Mouse (Mus musculus) neural tube, embryonic 15.5 days (tissue): Measurements from ENCODE around the gene Creb5. TPM values are rescaled to one million over a fixed set of nuclear protein-coding genes. Genes with fewer than 3 reads are reported as not detected.

Experiments
- ATAC-seq: fragments of 200-750 bp; cut with Nextera tagmentation; 2 replicates; pipeline ENCODE4 v1.8.0; 2017; ENCODE audit warnings: mild to moderate bottlenecking, moderate TSS enrichment, moderate library complexity; ENCODE audit not compliant: low FRiP score
- H3K27ac ChIP-seq: fragments of 300-500 bp; sonication (generic); replicated peaks from 2 replicates; pipeline ENCODE4 v1.5.1; 2015; ENCODE audit warnings: mild to moderate bottlenecking, inconsistent platforms
- H3K27me3 ChIP-seq: fragments of 300-500 bp; sonication (generic); replicated peaks from 2 replicates; pipeline ENCODE4 v1.6.1; 2015; ENCODE audit warnings: inconsistent platforms
- H3K36me3 ChIP-seq: fragments of 300-500 bp; sonication (generic); 2 replicates; pipeline ENCODE4 v1.6.1; 2015; ENCODE audit warnings: inconsistent platforms
- H3K4me1 ChIP-seq: fragments of 300-500 bp; sonication (generic); 2 replicates; pipeline ENCODE4 v1.6.1; 2015; ENCODE audit warnings: inconsistent platforms
- H3K4me2 ChIP-seq: fragments of 300-500 bp; sonication (generic); 2 replicates; pipeline ENCODE4 v1.6.1; 2015; ENCODE audit warnings: inconsistent platforms, mild to moderate bottlenecking, moderate library complexity
- H3K4me3 ChIP-seq: fragments of 300-500 bp; sonication (generic); replicated peaks from 2 replicates; pipeline ENCODE4 v1.5.1; 2015; ENCODE audit warnings: mild to moderate bottlenecking, inconsistent platforms
- H3K9ac ChIP-seq: fragments of 300-500 bp; sonication (generic); replicated peaks from 2 replicates; pipeline ENCODE4 v1.6.1; 2015; ENCODE audit warnings: mild to moderate bottlenecking, inconsistent platforms
- H3K9me3 ChIP-seq: fragments of 300-500 bp; sonication (generic); replicated peaks from 2 replicates; pipeline ENCODE4 v1.6.1; 2016; ENCODE audit warnings: inconsistent platforms
- WGBS: fragments of 180-500 bp; shearing (Covaris S2); methylation state at CpG from one replicate; pipeline ENCODE4 v1.1.7; 2015; ENCODE audit warnings: mixed read lengths; 5-methylcytosine and 5-hydroxymethylcytosine counted together
- polyA plus RNA-seq: library from polyadenylated mRNA; unstranded; fragments of >200 nt; fragmentation: Nextera tagmentation; extraction: Ambion mirVana; gene quantifications from 2 replicates; pipeline ENCODE4 v1.2.1, GENCODE M21; 2015

Gene Creb5
- polyA plus RNA-seq, 1 experiment from 2014 or later, result 5.7 TPM

- no peaks in the 10 kb centered on the region for H3K4me1 ChIP-seq
- H3K36me3 ChIP-seq, result no peaks in the 10 kb centered on the region
- no peak overlapping the region for H3K9ac ChIP-seq
- no peaks in the 10 kb centered on the region for H3K27me3 ChIP-seq
- H3K4me2 ChIP-seq, result no peak overlapping the region
- WGBS, result 95% methylated on average over 4 of the region's 4 CpGs
- no peak for ATAC-seq
- no peak overlapping the region for H3K27ac ChIP-seq
- no peaks in the 10 kb centered on the region for H3K9me3 ChIP-seq
- no peak overlapping the region for H3K4me3 ChIP-seq
Observed at GRCm38 (mm10) chr6:53531461-53531860, 244.4 kb downstream of the Creb5 start.

GRCm38 (mm10) chr6:53537530-53537929 lies 250.5 kb downstream of the Creb5 start:
- H3K4me2 ChIP-seq, result no peak overlapping the region
- no peaks in the 10 kb centered on the region for H3K9me3 ChIP-seq
- H3K36me3 ChIP-seq, result no peaks in the 10 kb centered on the region
- no peak overlapping the region for H3K9ac ChIP-seq
- no peaks in the 10 kb centered on the region for H3K27me3 ChIP-seq
- no peak overlapping the region for H3K27ac ChIP-seq
- 75% methylated on average over 4 of the region's 4 CpGs for WGBS
- no peak overlapping the region for H3K4me3 ChIP-seq
- no peaks in the 10 kb centered on the region for H3K4me1 ChIP-seq
- no peak for ATAC-seq

- H3K9me3 ChIP-seq, result no peaks in the 10 kb centered on the region
- H3K4me3 ChIP-seq, result no peak overlapping the region
- no peaks in the 10 kb centered on the region for H3K36me3 ChIP-seq
- peaks cover 11% of the 10 kb centered on the region for H3K4me1 ChIP-seq
- 84% methylated on average over 5 of the region's 5 CpGs for WGBS
- ATAC-seq, result no peak
- H3K4me2 ChIP-seq, result no peak overlapping the region
- no peak overlapping the region for H3K27ac ChIP-seq
- no peak overlapping the region for H3K9ac ChIP-seq
- H3K27me3 ChIP-seq, result no peaks in the 10 kb centered on the region
Observed at GRCm38 (mm10) chr6:53541798-53542197, 254.7 kb downstream of the Creb5 start.

GRCm38 (mm10) chr6:53545483-53545900 lies 258.4 kb downstream of the Creb5 start:
- no peak overlapping the region for H3K4me2 ChIP-seq
- ATAC-seq, result no peak
- H3K4me1 ChIP-seq, result peaks cover 21% of the 10 kb centered on the region
- H3K9ac ChIP-seq, result no peak overlapping the region
- H3K27ac ChIP-seq, result no peak overlapping the region
- no peaks in the 10 kb centered on the region for H3K27me3 ChIP-seq
- no peak overlapping the region for H3K4me3 ChIP-seq
- H3K9me3 ChIP-seq, result no peaks in the 10 kb centered on the region
- no peaks in the 10 kb centered on the region for H3K36me3 ChIP-seq
- WGBS, result 6% methylated on average over 2 of the region's 2 CpGs

- no peak for ATAC-seq
Observed at GRCm38 (mm10) chr6:53545989-53546388, 258.9 kb downstream of the Creb5 start.

GRCm38 (mm10) chr6:53548236-53548635 lies 261.2 kb downstream of the Creb5 start:
- no peaks in the 10 kb centered on the region for H3K36me3 ChIP-seq
- H3K4me2 ChIP-seq, result no peak overlapping the region
- WGBS, result 77% methylated on average over 6 of the region's 6 CpGs
- peaks cover 21% of the 10 kb centered on the region for H3K4me1 ChIP-seq
- no peak overlapping the region for H3K27ac ChIP-seq
- H3K4me3 ChIP-seq, result no peak overlapping the region
- H3K27me3 ChIP-seq, result peaks cover 6% of the 10 kb centered on the region; the same call in 1 of the 2 replicates
- ATAC-seq, result no peak
- H3K9me3 ChIP-seq, result no peaks in the 10 kb centered on the region
- H3K9ac ChIP-seq, result no peak overlapping the region

More at GRCm38 (mm10) chr6:53545989-53546388, 258.9 kb downstream of the Creb5 start:
- Histone ChIP-seq H3K9ac (no peak overlapping the region), H3K4me3 (no peak overlapping the region), H3K4me2 (no peak overlapping the region), H3K27ac (no peak overlapping the region), H3K9me3 (no peaks in the 10 kb centered on the region), H3K36me3 (no peaks in the 10 kb centered on the region), H3K4me1 (peaks cover 21% of the 10 kb centered on the region), H3K27me3 (no peaks in the 10 kb centered on the region)
- 16% methylated on average over 5 of the region's 5 CpGs for WGBS

GRCm38 (mm10) chr6:53549409-53549808 lies 262.3 kb downstream of the Creb5 start:
- Histone ChIP-seq H3K27ac (no peak overlapping the region), H3K36me3 (no peaks in the 10 kb centered on the region), H3K27me3 (peaks cover 6% of the 10 kb centered on the region; the same call in 1 of the 2 replicates), H3K9ac (no peak overlapping the region), H3K9me3 (no peaks in the 10 kb centered on the region), H3K4me3 (no peak overlapping the region), H3K4me1 (peaks cover 21% of the 10 kb centered on the region), H3K4me2 (no peak overlapping the region)
- ATAC-seq, result no peak
- WGBS, result 28% methylated on average over 6 of the region's 6 CpGs

- Histone ChIP-seq H3K4me2 (no peak overlapping the region), H3K9ac (no peak overlapping the region), H3K9me3 (no peaks in the 10 kb centered on the region), H3K4me1 (no peaks in the 10 kb centered on the region), H3K27me3 (peaks cover 6% of the 10 kb centered on the region; the same call in 1 of the 2 replicates), H3K27ac (no peak overlapping the region), H3K4me3 (no peak overlapping the region), H3K36me3 (no peaks in the 10 kb centered on the region)
- WGBS, result 30% methylated on average over 6 of the region's 6 CpGs
- no peak for ATAC-seq
Observed at GRCm38 (mm10) chr6:53556050-53556449, 269.0 kb downstream of the Creb5 start.

- Histone ChIP-seq H3K9me3 (no peaks in the 10 kb centered on the region), H3K27me3 (no peaks in the 10 kb centered on the region), H3K4me3 (no peak overlapping the region), H3K27ac (no peak overlapping the region), H3K4me2 (no peak overlapping the region), H3K9ac (no peak overlapping the region), H3K4me1 (no peaks in the 10 kb centered on the region), H3K36me3 (no peaks in the 10 kb centered on the region)
- no peak for ATAC-seq
- WGBS, result 78% methylated on average over 5 of the region's 5 CpGs
Observed at GRCm38 (mm10) chr6:53560928-53561327, 273.9 kb downstream of the Creb5 start.

GRCm38 (mm10) chr6:53562586-53562985 lies 275.5 kb downstream of the Creb5 start:
- H3K9ac ChIP-seq, result no peak overlapping the region
- H3K27me3 ChIP-seq, result no peaks in the 10 kb centered on the region
- WGBS, result 79% methylated on average over 7 of the region's 7 CpGs
- no peaks in the 10 kb centered on the region for H3K36me3 ChIP-seq
- no peak overlapping the region for H3K4me2 ChIP-seq
- H3K4me3 ChIP-seq, result no peak overlapping the region
- no peaks in the 10 kb centered on the region for H3K9me3 ChIP-seq
- ATAC-seq, result no peak
- no peak overlapping the region for H3K27ac ChIP-seq
- no peaks in the 10 kb centered on the region for H3K4me1 ChIP-seq

GRCm38 (mm10) chr6:53563546-53564185 lies 276.6 kb downstream of the Creb5 start:
- ATAC-seq, result no peak
- no peaks in the 10 kb centered on the region for H3K9me3 ChIP-seq
- H3K27ac ChIP-seq, result no peak overlapping the region
- no peak overlapping the region for H3K4me3 ChIP-seq
- H3K36me3 ChIP-seq, result no peaks in the 10 kb centered on the region
- no peaks in the 10 kb centered on the region for H3K27me3 ChIP-seq
- WGBS, result 76% methylated on average over 16 of the region's 16 CpGs
- no peaks in the 10 kb centered on the region for H3K4me1 ChIP-seq
- no peak overlapping the region for H3K9ac ChIP-seq
- H3K4me2 ChIP-seq, result no peak overlapping the region

- Histone ChIP-seq H3K9ac (no peak overlapping the region), H3K4me1 (peaks cover 23% of the 10 kb centered on the region), H3K36me3 (no peaks in the 10 kb centered on the region), H3K27ac (no peak overlapping the region), H3K27me3 (peaks cover 6% of the 10 kb centered on the region; the same call in 1 of the 2 replicates), H3K4me3 (no peak overlapping the region), H3K4me2 (no peak overlapping the region), H3K9me3 (no peaks in the 10 kb centered on the region)
- ATAC-seq, result no peak
- WGBS, result 43% methylated on average over 3 of the region's 3 CpGs
Observed at GRCm38 (mm10) chr6:53569436-53569835, 282.4 kb downstream of the Creb5 start.
